Mouse (Mus musculus): Measurements from ENCODE around the gene Asb2. TPM values are rescaled to one million over a fixed set of nuclear protein-coding genes. Genes with fewer than 3 reads are reported as not detected.

Gene Asb2
- polyA plus RNA-seq, 1 experiment: 4.1 TPM

DNA sequence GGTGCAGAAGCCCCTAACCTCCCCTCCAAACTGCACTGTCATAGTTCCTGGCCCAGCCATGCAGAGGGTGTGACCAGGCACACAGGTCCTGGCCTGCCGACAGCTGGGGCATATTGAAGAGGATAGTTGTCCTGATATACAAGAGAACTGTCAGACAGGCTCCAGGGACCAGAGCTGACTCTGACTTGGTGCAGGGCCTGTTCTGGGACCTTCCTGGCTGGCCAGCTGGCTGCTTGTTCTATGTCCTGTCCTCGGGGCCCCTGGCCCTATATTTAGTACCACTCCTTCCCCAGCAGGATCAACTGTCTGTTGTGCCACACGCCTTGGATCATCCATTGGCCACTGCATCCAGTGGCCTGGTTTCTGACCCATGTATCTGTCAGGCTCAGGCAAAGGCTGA is 6.5 kb upstream of the Asb2 start:
- no peak overlapping the region for H3K4me3 ChIP-seq (ENCODE audit: insufficient read depth, low read length)
- peaks cover 6% of the 10 kb centered on the region for H3K4me1 ChIP-seq (ENCODE audit: control insufficient read depth, insufficient read depth, low read length)
- no peak overlapping the region for H3K27ac ChIP-seq (ENCODE audit: insufficient read depth, low read length)
- TF ChIP-seq POLR2A (IDR thresholded peaks at IDR 0.05; ENCODE audit: extremely low read depth, insufficient read depth, low read length): no peak

DNA sequence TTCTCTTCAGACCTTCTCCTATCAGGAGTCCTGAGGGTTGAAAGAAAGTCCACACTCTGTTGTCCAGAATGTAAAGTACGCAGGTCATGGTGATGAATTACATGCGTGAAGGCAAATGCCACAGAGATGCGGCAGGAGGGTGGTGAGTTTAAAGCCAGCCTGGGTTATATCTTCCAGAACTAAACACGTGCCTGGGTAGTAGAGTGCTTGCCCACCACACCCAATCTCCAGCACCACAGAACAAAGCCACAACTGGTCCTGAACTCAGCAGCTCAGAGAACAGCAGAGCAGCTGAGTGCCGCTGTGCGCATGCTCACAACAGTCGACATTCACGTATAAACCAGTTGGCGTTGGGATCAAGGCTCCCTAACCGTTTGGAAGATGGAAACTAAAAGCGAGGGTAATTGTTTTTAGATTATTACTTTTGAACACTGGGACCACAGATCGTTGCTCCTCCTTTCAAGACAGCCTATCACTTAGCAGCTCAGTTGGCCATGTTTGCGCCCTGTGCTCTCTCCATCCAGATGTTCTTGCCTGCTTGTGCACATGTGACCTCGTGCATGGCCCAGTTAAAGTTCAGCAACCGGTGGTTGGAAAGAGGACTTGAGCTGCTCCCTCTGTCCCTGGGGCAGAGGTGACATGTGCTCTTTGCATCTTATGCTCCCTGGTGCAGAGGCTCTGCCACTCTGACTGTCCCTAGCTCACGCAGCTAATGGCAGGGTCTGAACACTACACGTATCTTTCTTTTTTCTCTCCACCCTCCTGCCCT is 5.9 kb upstream of the Asb2 start:
- H3K27ac ChIP-seq (ENCODE audit: insufficient read depth, low read length): no peak overlapping the region
- TF ChIP-seq POLR2A (IDR thresholded peaks at IDR 0.05; ENCODE audit: extremely low read depth, insufficient read depth, low read length): no peak
- no peak for TF ChIP-seq CTCF (IDR thresholded peaks at IDR 0.05; ENCODE audit: extremely low read depth, insufficient read depth, low read length)
- H3K4me3 ChIP-seq (ENCODE audit: insufficient read depth, low read length): no peak overlapping the region
- peaks cover 6% of the 10 kb centered on the region for H3K4me1 ChIP-seq (ENCODE audit: control insufficient read depth, insufficient read depth, low read length)

DNA sequence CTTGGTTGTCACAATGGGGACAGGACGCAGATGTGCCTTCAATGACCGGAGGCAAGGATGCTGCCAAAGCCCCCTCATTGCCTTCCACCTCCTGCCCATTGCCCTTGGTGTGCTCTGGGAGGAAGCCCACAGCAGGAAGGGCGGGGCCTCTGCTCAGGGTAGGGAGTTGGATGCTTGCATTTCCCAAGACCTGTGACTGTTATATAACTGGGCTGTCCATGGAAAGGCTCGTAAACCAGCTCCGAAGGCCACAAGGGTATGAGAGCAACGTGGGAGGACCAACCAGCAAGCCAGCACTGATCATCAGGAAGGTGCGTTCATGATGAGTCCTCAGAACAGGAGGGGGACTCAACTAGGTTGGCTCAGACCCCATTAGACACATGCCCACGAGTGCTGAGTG is 5.0 kb upstream of the Asb2 start:
- TF ChIP-seq CTCF (IDR thresholded peaks at IDR 0.05; ENCODE audit: extremely low read depth, insufficient read depth, low read length) (no peak), POLR2A (IDR thresholded peaks at IDR 0.05; ENCODE audit: extremely low read depth, insufficient read depth, low read length) (no peak)
- Histone ChIP-seq H3K4me1 (ENCODE audit: control insufficient read depth, insufficient read depth, low read length) (peaks cover 9% of the 10 kb centered on the region), H3K27ac (ENCODE audit: insufficient read depth, low read length) (no peak overlapping the region), H3K4me3 (ENCODE audit: insufficient read depth, low read length) (no peak overlapping the region)

DNA sequence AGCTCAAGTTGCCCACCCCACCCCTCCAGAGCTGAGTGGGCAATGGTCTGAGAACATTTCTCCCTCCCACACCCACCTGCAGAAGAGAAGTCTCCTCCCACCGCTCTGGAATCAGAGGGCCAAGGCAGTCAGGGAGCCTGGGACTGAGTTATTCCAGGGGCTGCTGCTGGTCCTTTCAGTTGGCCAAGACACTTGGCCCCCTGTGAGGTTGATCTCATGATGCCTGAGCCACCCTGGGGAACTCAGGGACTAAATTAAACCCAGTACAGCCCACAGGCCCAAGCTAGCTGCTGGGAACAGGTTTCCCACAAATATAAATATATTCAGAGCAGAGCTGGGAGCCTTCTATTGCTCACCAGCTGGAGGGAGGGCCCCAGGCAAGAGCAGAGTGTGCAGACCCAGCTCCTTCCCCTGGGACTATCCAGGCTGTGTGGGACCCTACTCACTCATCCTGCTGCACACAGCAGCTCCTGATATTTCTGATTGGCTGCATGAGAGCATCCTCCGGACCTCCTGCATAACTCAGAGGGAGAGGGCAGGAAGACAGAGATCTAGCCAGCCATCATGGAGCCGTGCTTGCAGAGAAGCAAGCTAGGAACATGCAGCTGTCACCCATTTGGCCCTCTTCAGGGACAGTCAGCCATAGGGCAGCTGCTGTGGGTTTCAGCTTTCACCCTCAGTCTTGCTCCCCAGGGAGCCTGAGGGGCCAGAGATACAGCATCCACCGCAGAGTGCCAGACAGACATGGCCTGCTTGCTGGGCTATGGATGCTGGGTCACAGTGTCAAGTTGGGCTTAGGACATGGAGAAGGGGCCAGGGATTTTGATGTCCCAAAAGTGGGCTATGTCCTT is 3.4 kb upstream of the Asb2 start:
- Histone ChIP-seq H3K4me3 (ENCODE audit: insufficient read depth, low read length) (no peak overlapping the region), H3K27ac (ENCODE audit: insufficient read depth, low read length) (peak overlapping the region; percentile 51), H3K4me1 (ENCODE audit: control insufficient read depth, insufficient read depth, low read length) (peaks cover 12% of the 10 kb centered on the region)
- no peak for TF ChIP-seq CTCF (IDR thresholded peaks at IDR 0.05; ENCODE audit: extremely low read depth, insufficient read depth, low read length)
- no peak for TF ChIP-seq POLR2A (IDR thresholded peaks at IDR 0.05; ENCODE audit: extremely low read depth, insufficient read depth, low read length)

DNA sequence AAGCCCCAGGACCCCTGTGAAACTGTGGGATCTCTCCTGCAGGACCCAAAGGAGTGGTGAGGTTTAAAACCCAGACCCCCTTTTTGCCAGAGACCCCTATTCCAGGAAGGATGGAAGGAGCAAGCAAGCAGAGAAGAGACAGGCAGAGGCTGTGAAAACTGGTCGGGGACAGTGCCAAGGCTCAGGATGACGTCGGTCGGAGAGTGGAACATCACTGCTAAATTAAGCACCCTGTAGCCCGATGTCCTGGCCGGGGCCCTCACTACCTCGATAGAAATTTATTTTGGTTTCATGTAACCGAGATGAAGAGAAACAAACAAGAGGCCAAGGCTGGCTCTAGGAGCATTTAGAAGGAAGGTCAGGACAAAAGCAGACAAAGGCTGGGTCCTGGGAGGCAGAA is 2.4 kb upstream of the Asb2 start:
- no peak for TF ChIP-seq CTCF (IDR thresholded peaks at IDR 0.05; ENCODE audit: extremely low read depth, insufficient read depth, low read length)
- TF ChIP-seq POLR2A (IDR thresholded peaks at IDR 0.05; ENCODE audit: extremely low read depth, insufficient read depth, low read length): no peak
- Histone ChIP-seq H3K27ac (ENCODE audit: insufficient read depth, low read length) (peak overlapping the region; percentile 48; the same call in 1 of the 2 replicates), H3K4me3 (ENCODE audit: insufficient read depth, low read length) (no peak overlapping the region)

DNA sequence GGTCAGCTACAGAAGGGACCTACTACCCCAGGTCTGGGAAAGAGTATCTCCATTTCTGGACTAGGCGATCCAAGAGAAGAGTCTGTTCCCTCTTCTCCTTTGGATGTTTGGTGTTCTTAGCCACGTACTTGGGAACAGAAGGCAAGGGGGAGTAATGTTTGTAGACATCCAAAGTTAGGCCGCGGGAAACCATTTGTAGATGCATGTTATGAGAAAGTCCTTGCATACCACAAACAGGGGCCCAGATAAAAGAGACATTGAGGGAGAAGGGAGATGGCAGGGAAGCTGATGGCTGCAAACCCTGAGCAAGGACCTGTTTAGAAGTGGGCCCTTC is 581 bp upstream of the Asb2 start:
- Histone ChIP-seq H3K4me1 (ENCODE audit: control insufficient read depth, insufficient read depth, low read length) (peaks cover 12% of the 10 kb centered on the region), H3K4me3 (ENCODE audit: insufficient read depth, low read length) (no peak overlapping the region), H3K27ac (ENCODE audit: insufficient read depth, low read length) (0 out of 2 replicates have a peak overlapping the region, but pooled peaks have one; percentile 3)
- no peak for TF ChIP-seq CTCF (IDR thresholded peaks at IDR 0.05; ENCODE audit: extremely low read depth, insufficient read depth, low read length)
- TF ChIP-seq POLR2A (IDR thresholded peaks at IDR 0.05; ENCODE audit: extremely low read depth, insufficient read depth, low read length): no peak

More for the DNA sequence above, 2.4 kb upstream of the Asb2 start:
- peaks cover 12% of the 10 kb centered on the region for H3K4me1 ChIP-seq (ENCODE audit: control insufficient read depth, insufficient read depth, low read length)

GRCm38 (mm10) chr12:103353538-103353937 is 2.3 kb downstream of the Asb2 start:
- Histone ChIP-seq H3K4me1 (ENCODE audit: control insufficient read depth, insufficient read depth, low read length) (peaks cover 7% of the 10 kb centered on the region), H3K4me3 (ENCODE audit: insufficient read depth, low read length) (no peak overlapping the region), H3K27ac (ENCODE audit: insufficient read depth, low read length) (no peak overlapping the region)
- peak; percentile 40 for TF ChIP-seq CTCF (IDR thresholded peaks at IDR 0.05; ENCODE audit: extremely low read depth, insufficient read depth, low read length)
- no peak for TF ChIP-seq POLR2A (IDR thresholded peaks at IDR 0.05; ENCODE audit: extremely low read depth, insufficient read depth, low read length)

DNA sequence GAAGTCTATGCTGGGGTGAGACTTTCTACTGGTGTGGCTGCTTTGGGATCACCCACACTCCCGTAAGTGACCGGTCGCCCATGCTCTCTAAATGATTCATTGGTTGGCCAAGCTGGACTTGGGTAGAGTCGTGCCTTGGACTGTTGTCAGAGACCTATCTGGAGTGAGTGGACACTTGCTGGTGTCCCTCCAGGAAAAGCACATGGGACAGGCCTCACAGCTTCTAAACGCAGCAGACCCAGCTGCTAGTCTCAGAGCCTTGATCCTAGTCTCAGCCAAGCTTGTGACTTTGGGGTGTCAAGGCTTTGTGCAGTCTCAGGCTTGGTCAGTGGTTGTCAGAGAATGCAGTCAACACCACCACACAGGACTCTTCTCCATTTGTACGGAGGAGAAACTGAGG is 3.1 kb downstream of the Asb2 start:
- no peak for TF ChIP-seq POLR2A (IDR thresholded peaks at IDR 0.05; ENCODE audit: extremely low read depth, insufficient read depth, low read length)
- no peak for TF ChIP-seq CTCF (IDR thresholded peaks at IDR 0.05; ENCODE audit: extremely low read depth, insufficient read depth, low read length)

DNA sequence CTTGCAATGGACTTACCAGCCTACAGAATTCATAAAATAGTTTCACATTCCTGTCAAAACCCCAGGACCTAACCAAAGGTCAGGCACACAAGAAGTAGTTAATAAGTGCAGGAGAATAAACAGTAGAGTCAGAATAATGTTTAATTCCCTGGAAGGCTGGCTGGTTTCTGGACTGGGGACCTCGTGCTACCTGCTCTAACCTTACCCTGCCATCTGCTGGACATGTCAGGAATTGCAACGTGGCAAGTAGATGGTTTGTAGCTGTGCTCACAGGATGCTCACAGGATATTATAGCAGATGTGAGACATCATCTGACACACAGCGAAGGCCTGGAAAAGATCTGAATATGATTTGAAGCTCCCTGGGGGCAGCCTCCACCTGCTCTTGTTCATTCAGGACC is 7.3 kb downstream of the Asb2 start:
- H3K4me3 ChIP-seq (ENCODE audit: insufficient read depth, low read length): no peak overlapping the region
- TF ChIP-seq CTCF (IDR thresholded peaks at IDR 0.05; ENCODE audit: extremely low read depth, insufficient read depth, low read length) (peak; percentile 99), POLR2A (IDR thresholded peaks at IDR 0.05; ENCODE audit: extremely low read depth, insufficient read depth, low read length) (no peak)
- H3K4me1 ChIP-seq (ENCODE audit: control insufficient read depth, insufficient read depth, low read length): no peaks in the 10 kb centered on the region
- H3K27ac ChIP-seq (ENCODE audit: insufficient read depth, low read length): no peak overlapping the region

More for the DNA sequence above, 3.1 kb downstream of the Asb2 start:
- Histone ChIP-seq H3K4me3 (ENCODE audit: insufficient read depth, low read length) (no peak overlapping the region), H3K27ac (ENCODE audit: insufficient read depth, low read length) (no peak overlapping the region), H3K4me1 (ENCODE audit: control insufficient read depth, insufficient read depth, low read length) (peaks cover 6% of the 10 kb centered on the region)

DNA sequence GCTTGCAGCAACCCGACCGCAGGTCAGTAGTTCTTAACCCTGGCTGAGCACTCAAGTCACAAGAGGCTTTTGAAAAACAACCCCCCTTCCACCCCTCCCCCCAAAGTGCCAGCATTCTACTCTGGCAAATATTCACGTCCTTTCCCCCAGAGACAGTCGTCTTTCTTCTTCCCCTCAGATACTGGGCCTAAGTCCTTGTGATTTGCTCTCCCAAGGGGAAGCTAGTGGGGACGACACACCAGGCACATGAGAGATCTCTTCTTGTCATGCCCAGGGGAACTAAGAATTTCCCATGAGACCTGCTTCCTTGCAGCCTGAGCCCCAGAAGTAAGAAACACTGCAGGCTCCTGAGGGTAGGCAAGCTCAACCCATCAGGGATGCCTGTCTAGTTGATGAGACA is 8.4 kb downstream of the Asb2 start:
- TF ChIP-seq CTCF (IDR thresholded peaks at IDR 0.05; ENCODE audit: extremely low read depth, insufficient read depth, low read length) (no peak), POLR2A (IDR thresholded peaks at IDR 0.05; ENCODE audit: extremely low read depth, insufficient read depth, low read length) (no peak)
- H3K27ac ChIP-seq (ENCODE audit: insufficient read depth, low read length): no peak overlapping the region
- H3K4me1 ChIP-seq (ENCODE audit: control insufficient read depth, insufficient read depth, low read length): no peaks in the 10 kb centered on the region
- H3K4me3 ChIP-seq (ENCODE audit: insufficient read depth, low read length): no peak overlapping the region

All from cortical plate, adult 2 months (tissue).